Mouse (Mus musculus) hindbrain, embryonic 11.5 days (tissue): Measurements from ENCODE around the gene Hist1h2bh. TPM values are rescaled to one million over a fixed set of nuclear protein-coding genes. Genes with fewer than 3 reads are reported as not detected.

ENCODE experiments used
- ATAC-seq: fragments of 200-750 bp; cut with Nextera tagmentation; 2 replicates; pipeline ENCODE4 v1.8.0; 2017; ENCODE audit warnings: mild to moderate bottlenecking, moderate TSS enrichment, moderate library complexity; ENCODE audit not compliant: low FRiP score
- DNase-seq: peaks from one replicate; pipeline ENCODE4 v3.0.0-alpha.2; 2015; ENCODE audit warnings: low spot score
- H3K27ac ChIP-seq: fragments of 300-500 bp; sonication (generic); 2 replicates; pipeline ENCODE4 v1.5.1; 2014; ENCODE audit warnings: mild to moderate bottlenecking, low read depth, low read length
- H3K27me3 ChIP-seq: fragments of 300-500 bp; sonication (generic); 2 replicates; pipeline ENCODE4 v1.6.1; 2014; ENCODE audit warnings: mild to moderate bottlenecking, low read length, moderate library complexity, mixed read lengths; ENCODE audit not compliant: control insufficient read depth, insufficient read depth
- H3K36me3 ChIP-seq: fragments of 300-500 bp; sonication (generic); 2 replicates; pipeline ENCODE4 v1.6.1; 2014; ENCODE audit warnings: mild to moderate bottlenecking, low read length, moderate library complexity, mixed read lengths; ENCODE audit not compliant: control insufficient read depth, insufficient read depth
- H3K4me1 ChIP-seq: fragments of 300-500 bp; sonication (generic); replicated peaks from 2 replicates; pipeline ENCODE4 v1.6.1; 2014; ENCODE audit warnings: low read length, mixed read lengths; ENCODE audit not compliant: control insufficient read depth, insufficient read depth
- H3K4me2 ChIP-seq: fragments of 300-500 bp; sonication (generic); replicated peaks from 2 replicates; pipeline ENCODE4 v1.6.1; 2014; ENCODE audit warnings: mild to moderate bottlenecking, low read depth, low read length
- H3K4me3 ChIP-seq: fragments of 300-500 bp; sonication (generic); 2 replicates; pipeline ENCODE4 v1.5.1; 2014; ENCODE audit warnings: low read depth, low read length
- H3K9ac ChIP-seq: fragments of 300-500 bp; sonication (generic); 2 replicates; pipeline ENCODE4 v1.6.1; 2014; ENCODE audit warnings: low read depth, low read length
- H3K9me3 ChIP-seq: fragments of 300-500 bp; sonication (generic); 2 replicates; pipeline ENCODE4 v1.6.1; 2016; ENCODE audit warnings: low read length; ENCODE audit not compliant: control insufficient read depth
- WGBS: fragments of 180-500 bp; shearing (Covaris S2); extraction: QIAGEN DNeasy Blood & Tissue Kit; methylation state at CpG from one replicate; pipeline ENCODE4 v1.1.7; 2014; 5-methylcytosine and 5-hydroxymethylcytosine counted together
- polyA plus RNA-seq: library from polyadenylated mRNA; unstranded; fragments of >200 nt; fragmentation: Nextera tagmentation; extraction: Ambion mirVana; gene quantifications from 2 replicates; pipeline ENCODE4 v1.2.1, GENCODE M21; 2014

Hist1h2bh gene
- polyA plus RNA-seq, 1 experiment from 2014 or later, result 0.60 TPM

GRCm38 (mm10) chr13:23518295-23518603 lies 24.9 kb downstream of the Hist1h2bh start:
- no peak overlapping the region for H3K27ac ChIP-seq
- no peaks in the 10 kb centered on the region for H3K4me1 ChIP-seq
- ATAC-seq (no peak), DNase-seq (no peak)
- peak overlapping the region; percentile 40 for H3K4me3 ChIP-seq
- under 1% methylated on average over 6 of the region's 6 CpGs for WGBS
- peak overlapping the region; percentile 44 for H3K4me2 ChIP-seq
- no peaks in the 10 kb centered on the region for H3K36me3 ChIP-seq
- H3K9me3 ChIP-seq, result no peaks in the 10 kb centered on the region
- H3K9ac ChIP-seq, result no peak overlapping the region
- no peaks in the 10 kb centered on the region for H3K27me3 ChIP-seq

- H3K9ac ChIP-seq, result no peak overlapping the region
- H3K4me1 ChIP-seq, result no peaks in the 10 kb centered on the region
- peak; percentile 91 for ATAC-seq
- peak overlapping the region; percentile 44 for H3K4me2 ChIP-seq
- H3K4me3 ChIP-seq, result peak overlapping the region; percentile 40
- peak; percentile 89 for DNase-seq
- under 1% methylated on average over 27 of the region's 27 CpGs for WGBS
- H3K9me3 ChIP-seq, result no peaks in the 10 kb centered on the region
- no peaks in the 10 kb centered on the region for H3K36me3 ChIP-seq
- H3K27ac ChIP-seq, result no peak overlapping the region
- H3K27me3 ChIP-seq, result no peaks in the 10 kb centered on the region
Observed at GRCm38 (mm10) chr13:23517603-23518294, 25.4 kb downstream of the Hist1h2bh start.

- ATAC-seq (peak; percentile 76; the same call in 1 of the 2 replicates), DNase-seq (peak; percentile 86)
- peak overlapping the region; percentile 42 for H3K4me2 ChIP-seq
- no peak overlapping the region for H3K27ac ChIP-seq
- H3K9ac ChIP-seq, result no peak overlapping the region
- no peaks in the 10 kb centered on the region for H3K36me3 ChIP-seq
- no peaks in the 10 kb centered on the region for H3K9me3 ChIP-seq
- no peaks in the 10 kb centered on the region for H3K27me3 ChIP-seq
- H3K4me1 ChIP-seq, result no peaks in the 10 kb centered on the region
- WGBS, result under 1% methylated on average over 19 of the region's 19 CpGs
- H3K4me3 ChIP-seq, result peak overlapping the region; percentile 40
Observed at GRCm38 (mm10) chr13:23516822-23517602, 26.2 kb downstream of the Hist1h2bh start.

- Histone ChIP-seq H3K36me3 (no peaks in the 10 kb centered on the region), H3K27me3 (no peaks in the 10 kb centered on the region), H3K9me3 (no peaks in the 10 kb centered on the region), H3K27ac (no peak overlapping the region), H3K4me2 (peak overlapping the region; percentile 49), H3K4me3 (peak overlapping the region; percentile 40; the same call in 1 of the 2 replicates), H3K4me1 (no peaks in the 10 kb centered on the region), H3K9ac (peak overlapping the region; percentile 32; the same call in 1 of the 2 replicates)
- no peak for ATAC-seq
- no peak for DNase-seq
- WGBS, result 53% methylated on average over 15 of the region's 15 CpGs
Observed at GRCm38 (mm10) chr13:23515826-23516620, 27.2 kb downstream of the Hist1h2bh start.

- Histone ChIP-seq H3K4me1 (no peaks in the 10 kb centered on the region), H3K27me3 (no peaks in the 10 kb centered on the region), H3K27ac (no peak overlapping the region), H3K9me3 (no peaks in the 10 kb centered on the region), H3K9ac (no peak overlapping the region), H3K4me3 (no peak overlapping the region), H3K36me3 (no peaks in the 10 kb centered on the region), H3K4me2 (no peak overlapping the region)
- DNase-seq (no peak), ATAC-seq (no peak)
- 73% methylated on average over 5 of the region's 5 CpGs for WGBS
Observed at GRCm38 (mm10) chr13:23515281-23515680, 27.9 kb downstream of the Hist1h2bh start.

GRCm38 (mm10) chr13:23513517-23513916 lies 29.7 kb downstream of the Hist1h2bh start:
- Histone ChIP-seq H3K4me3 (no peak overlapping the region), H3K4me1 (no peaks in the 10 kb centered on the region), H3K9ac (no peak overlapping the region), H3K9me3 (no peaks in the 10 kb centered on the region), H3K27ac (no peak overlapping the region), H3K36me3 (no peaks in the 10 kb centered on the region), H3K4me2 (no peak overlapping the region), H3K27me3 (no peaks in the 10 kb centered on the region)
- ATAC-seq (no peak), DNase-seq (no peak)
- 95% methylated on average over 1 of the region's 1 CpGs for WGBS

- no peak overlapping the region for H3K27ac ChIP-seq
- H3K4me2 ChIP-seq, result no peak overlapping the region
- no peak for DNase-seq
- H3K4me1 ChIP-seq, result no peaks in the 10 kb centered on the region
- H3K4me3 ChIP-seq, result no peak overlapping the region
- H3K27me3 ChIP-seq, result no peaks in the 10 kb centered on the region
- H3K9me3 ChIP-seq, result no peaks in the 10 kb centered on the region
- no peak overlapping the region for H3K9ac ChIP-seq
- WGBS, result 41% methylated on average over 1 of the region's 1 CpGs
- no peaks in the 10 kb centered on the region for H3K36me3 ChIP-seq
- ATAC-seq, result no peak
Observed at GRCm38 (mm10) chr13:23510127-23510526, 33.1 kb downstream of the Hist1h2bh start.

GRCm38 (mm10) chr13:23506819-23507515 lies 36.2 kb downstream of the Hist1h2bh start:
- DNase-seq, result no peak
- no peaks in the 10 kb centered on the region for H3K9me3 ChIP-seq
- no peak for ATAC-seq
- H3K4me3 ChIP-seq, result no peak overlapping the region
- H3K27me3 ChIP-seq, result no peaks in the 10 kb centered on the region
- 0 out of 2 replicates have a peak overlapping the region, but pooled peaks have one; percentile 7 for H3K4me2 ChIP-seq
- no peaks in the 10 kb centered on the region for H3K4me1 ChIP-seq
- WGBS, result 10% methylated on average over 14 of the region's 14 CpGs
- no peaks in the 10 kb centered on the region for H3K36me3 ChIP-seq
- H3K27ac ChIP-seq, result no peak overlapping the region
- no peak overlapping the region for H3K9ac ChIP-seq
